Mouse (Mus musculus) liver, adult 2 months (tissue): ENCODE data around the gene Chad. TPM values are rescaled to one million over a fixed set of nuclear protein-coding genes. Genes with fewer than 3 reads are reported as not detected.

Source experiments
- DNase-seq: peaks from one replicate; pipeline ENCODE4 v3.0.0-alpha.2; 2011; ENCODE audit warnings: low read depth, low spot score; ENCODE audit errors: extremely low read depth
- H3K27ac ChIP-seq: fragments of 200-500 bp; replicated peaks from 2 replicates; pipeline ENCODE4 v1.5.1; 2012; ENCODE audit warnings: low read depth, mild to moderate bottlenecking, control low read depth, inconsistent platforms, low read length; ENCODE audit not compliant: insufficient read depth
- H3K27me3 ChIP-seq: fragments of 200-500 bp; 2 replicates; pipeline ENCODE4 v1.6.1; 2012; ENCODE audit warnings: mild to moderate bottlenecking, moderate library complexity, low read length, inconsistent platforms; ENCODE audit not compliant: control insufficient read depth, insufficient read depth
- H3K36me3 ChIP-seq: fragments of 200-500 bp; 2 replicates; pipeline ENCODE4 v1.6.1; 2012; ENCODE audit warnings: low read length, inconsistent platforms; ENCODE audit not compliant: control insufficient read depth, insufficient read depth
- H3K4me1 ChIP-seq: fragments of 200-500 bp; 2 replicates; pipeline ENCODE4 v1.6.1; 2011; ENCODE audit warnings: low read length; ENCODE audit not compliant: control insufficient read depth, insufficient read depth
- H3K4me3 ChIP-seq: fragments of 200-500 bp; 2 replicates; pipeline ENCODE4 v1.5.1; 2011; ENCODE audit warnings: low read depth, mild to moderate bottlenecking, control low read depth, low read length, moderate library complexity; ENCODE audit not compliant: insufficient read depth
- H3K79me2 ChIP-seq: fragments of 200-500 bp; 2 replicates; pipeline ENCODE4 v1.6.1; 2012; ENCODE audit warnings: inconsistent platforms, mild to moderate bottlenecking, low read length, moderate library complexity; ENCODE audit not compliant: control insufficient read depth, insufficient read depth
- H3K9ac ChIP-seq: fragments of 200-500 bp; 2 replicates; pipeline ENCODE4 v1.6.1; 2012; ENCODE audit warnings: low read depth, mild to moderate bottlenecking, control low read depth, inconsistent platforms, low read length
- CTCF ChIP-seq: fragments of 200-500 bp; IDR thresholded peaks from 2 replicates; pipeline ENCODE4 v1.5.1; 2011; ENCODE audit warnings: low read depth, low read length, control low read depth
- POLR2A ChIP-seq: fragments of 200-500 bp; IDR thresholded peaks from 2 replicates; pipeline ENCODE4 v1.6.1; 2011; ENCODE audit warnings: low read length, control low read depth; ENCODE audit not compliant: insufficient read depth; ENCODE audit errors: extremely low read depth
- WGBS: fragments of 180-500 bp; shearing (Covaris S2); methylation state at CpG from one replicate; pipeline ENCODE4 v1.1.7; 2018; 5-methylcytosine and 5-hydroxymethylcytosine counted together
- polyA plus RNA-seq: library from polyadenylated mRNA; depleted of rRNA; stranded (reverse); fragments of >200 nt; gene quantifications from 2 replicates; pipeline ENCODE4 v1.2.3, GENCODE M21; 2012
- total RNA-seq: library from RNA; depleted of rRNA; stranded (reverse); fragments of >200 nt; gene quantifications from 2 replicates; pipeline ENCODE4 v1.2.3, GENCODE M21; 2014

The Chad gene
- total and polyA plus RNA-seq, 2 experiments, result not detected

GRCm38 (mm10) chr11:94538733-94539292 lies 26.0 kb upstream of the Chad start:
- Histone ChIP-seq H3K36me3 (0 out of 2 replicates have a peak, but pooled peaks cover 2% of the 10 kb centered on the region), H3K27me3 (no peaks in the 10 kb centered on the region), H3K79me2 (no peaks in the 10 kb centered on the region), H3K4me3 (no peak overlapping the region), H3K9ac (no peak overlapping the region), H3K27ac (no peak overlapping the region), H3K4me1 (no peaks in the 10 kb centered on the region)
- 88% methylated on average over 8 of the region's 8 CpGs for WGBS
- DNase-seq, result no peak
- TF ChIP-seq POLR2A, result no peak
- TF ChIP-seq CTCF, result no peak

- Histone ChIP-seq H3K27ac (no peak overlapping the region), H3K4me1 (no peaks in the 10 kb centered on the region), H3K9ac (no peak overlapping the region), H3K27me3 (no peaks in the 10 kb centered on the region), H3K36me3 (0 out of 2 replicates have a peak, but pooled peaks cover 2% of the 10 kb centered on the region), H3K4me3 (no peak overlapping the region), H3K79me2 (no peaks in the 10 kb centered on the region)
- TF ChIP-seq POLR2A (no peak), CTCF (no peak)
- no peak for DNase-seq
- WGBS, result 89% methylated on average over 7 of the region's 7 CpGs
Observed at GRCm38 (mm10) chr11:94539761-94540160, 25.1 kb upstream of the Chad start.

DNA sequence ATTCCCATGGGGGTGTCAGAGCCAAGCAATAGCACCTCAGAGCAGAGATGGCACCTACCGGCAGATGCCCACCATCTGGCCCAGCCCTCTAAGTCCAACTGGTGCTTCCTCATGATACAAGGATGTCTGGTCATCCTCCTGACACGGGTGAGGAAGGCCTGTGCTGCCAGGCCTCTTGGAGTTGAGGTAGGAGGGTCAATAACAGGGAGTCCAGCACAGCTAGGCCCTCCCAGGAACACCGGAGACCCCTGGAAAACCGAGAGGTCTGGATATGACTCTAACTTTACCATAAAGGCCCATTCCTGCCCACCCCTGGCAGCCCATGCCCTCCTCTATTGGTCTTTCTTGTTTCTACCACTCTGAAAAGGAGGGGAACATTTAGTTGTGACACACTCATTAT lies 22.4 kb upstream of the Chad start:
- H3K36me3 ChIP-seq, result 0 out of 2 replicates have a peak, but pooled peaks cover 2% of the 10 kb centered on the region
- H3K27ac ChIP-seq, result no peak overlapping the region
- H3K9ac ChIP-seq, result no peak overlapping the region
- H3K79me2 ChIP-seq, result no peaks in the 10 kb centered on the region
- DNase-seq, result no peak
- no peaks in the 10 kb centered on the region for H3K27me3 ChIP-seq
- TF ChIP-seq CTCF (no peak), POLR2A (no peak)
- H3K4me3 ChIP-seq, result no peak overlapping the region
- H3K4me1 ChIP-seq, result no peaks in the 10 kb centered on the region
- WGBS, result 93% methylated on average over 4 of the region's 4 CpGs

- DNase-seq, result no peak
- no peak overlapping the region for H3K27ac ChIP-seq
Observed at GRCm38 (mm10) chr11:94543344-94543743, 21.5 kb upstream of the Chad start.

GRCm38 (mm10) chr11:94543932-94544331 lies 20.9 kb upstream of the Chad start:
- peak; percentile 92 for DNase-seq
- H3K27ac ChIP-seq, result peak overlapping the region; percentile 42; the same call in 1 of the 2 replicates

More at GRCm38 (mm10) chr11:94543344-94543743, 21.5 kb upstream of the Chad start:
- Histone ChIP-seq H3K9ac (no peak overlapping the region), H3K4me3 (no peak overlapping the region), H3K4me1 (no peaks in the 10 kb centered on the region), H3K27me3 (no peaks in the 10 kb centered on the region), H3K36me3 (no peaks in the 10 kb centered on the region), H3K79me2 (no peaks in the 10 kb centered on the region)
- 88% methylated on average over 12 of the region's 12 CpGs for WGBS
- TF ChIP-seq POLR2A, result no peak

DNA sequence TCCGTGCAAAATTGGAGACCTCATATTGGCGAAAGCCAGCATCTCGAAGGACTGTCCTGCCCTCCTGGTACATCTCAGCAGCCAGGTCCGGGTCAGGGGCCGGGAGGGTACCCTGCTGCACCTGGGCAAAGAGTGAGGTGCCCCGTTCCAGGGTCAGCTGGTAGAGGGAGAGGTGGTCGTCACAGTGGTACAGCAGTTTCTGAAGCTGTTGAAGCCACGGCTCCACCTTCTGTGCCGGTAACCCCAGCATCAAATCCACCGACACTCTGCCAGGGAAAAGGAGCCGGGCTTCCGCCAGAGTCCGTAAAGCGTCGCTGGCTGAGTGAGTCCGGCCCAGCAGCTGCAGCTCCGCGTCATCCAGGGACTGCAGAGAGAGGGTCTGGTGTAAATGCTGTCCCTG lies 20.4 kb upstream of the Chad start:
- no peak for DNase-seq
- Histone ChIP-seq H3K36me3 (no peaks in the 10 kb centered on the region), H3K9ac (no peak overlapping the region), H3K27ac (no peak overlapping the region), H3K4me1 (peaks cover 2% of the 10 kb centered on the region; the same call in 1 of the 2 replicates), H3K4me3 (no peak overlapping the region), H3K79me2 (no peaks in the 10 kb centered on the region), H3K27me3 (no peaks in the 10 kb centered on the region)
- TF ChIP-seq CTCF (no peak), POLR2A (no peak)
- 73% methylated on average over 18 of the region's 18 CpGs for WGBS

More at GRCm38 (mm10) chr11:94543932-94544331, 20.9 kb upstream of the Chad start:
- Histone ChIP-seq H3K36me3 (no peaks in the 10 kb centered on the region), H3K4me3 (no peak overlapping the region), H3K79me2 (no peaks in the 10 kb centered on the region), H3K9ac (no peak overlapping the region), H3K27me3 (no peaks in the 10 kb centered on the region), H3K4me1 (peaks cover 2% of the 10 kb centered on the region; the same call in 1 of the 2 replicates)
- TF ChIP-seq POLR2A (no peak), CTCF (peak; percentile 93)
- 7% methylated on average over 9 of the region's 9 CpGs for WGBS
